Mouse (Mus musculus) liver, embryonic 16.5 days (tissue): ENCODE results near the gene Ano3. TPM values are rescaled to one million over a fixed set of nuclear protein-coding genes. Genes with fewer than 3 reads are reported as not detected.

Source experiments
- ATAC-seq: fragments of 200-750 bp; cut with Nextera tagmentation; 2 replicates; pipeline ENCODE4 v1.8.0; 2017; ENCODE audit warnings: low read depth, mild to moderate bottlenecking, moderate number of reproducible peaks, moderate library complexity
- H3K27ac ChIP-seq: fragments of 300-500 bp; sonication (generic); 2 replicates; pipeline ENCODE4 v1.5.1; 2014; ENCODE audit warnings: mild to moderate bottlenecking, low read length
- H3K27me3 ChIP-seq: fragments of 300-500 bp; sonication (generic); 2 replicates; pipeline ENCODE4 v1.6.1; 2014; ENCODE audit warnings: low read depth, low read length, mixed read lengths; ENCODE audit not compliant: control insufficient read depth, insufficient read depth
- H3K36me3 ChIP-seq: fragments of 300-500 bp; sonication (generic); 2 replicates; pipeline ENCODE4 v1.6.1; 2014; ENCODE audit warnings: mild to moderate bottlenecking; ENCODE audit not compliant: control insufficient read depth, insufficient read depth
- H3K4me1 ChIP-seq: fragments of 300-500 bp; sonication (generic); 2 replicates; pipeline ENCODE4 v1.6.1; 2014; ENCODE audit warnings: low read depth, low read length, mixed read lengths; ENCODE audit not compliant: control insufficient read depth
- H3K4me2 ChIP-seq: fragments of 300-500 bp; sonication (generic); 2 replicates; pipeline ENCODE4 v1.6.1; 2014; ENCODE audit warnings: low read depth, low read length, mixed read lengths
- H3K4me3 ChIP-seq: fragments of 300-500 bp; sonication (generic); 2 replicates; pipeline ENCODE4 v1.5.1; 2014; ENCODE audit warnings: low read depth, mild to moderate bottlenecking, low read length
- H3K9ac ChIP-seq: fragments of 300-500 bp; sonication (generic); 2 replicates; pipeline ENCODE4 v1.6.1; 2014; ENCODE audit warnings: low read depth, low read length
- H3K9me3 ChIP-seq: fragments of 300-500 bp; sonication (generic); replicated peaks from 2 replicates; pipeline ENCODE4 v1.6.1; 2016; ENCODE audit warnings: low read length; ENCODE audit not compliant: control insufficient read depth
- WGBS: fragments of 180-500 bp; shearing (Covaris S2); extraction: QIAGEN DNeasy Blood & Tissue Kit; methylation state at CpG from one replicate; pipeline ENCODE4 v1.1.7; 2014; ENCODE audit not compliant: insufficient replicate concordance; 5-methylcytosine and 5-hydroxymethylcytosine counted together
- polyA plus RNA-seq: library from polyadenylated mRNA; unstranded; fragments of >200 nt; fragmentation: Nextera tagmentation; extraction: Ambion mirVana; gene quantifications from 2 replicates; pipeline ENCODE4 v1.2.1, GENCODE M21; 2015

Ano3 gene
- polyA plus RNA-seq, 1 experiment from 2014 or later = not detected

GRCm38 (mm10) chr2:110710055-110710720, 240.5 kb downstream of the Ano3 start:
- Histone ChIP-seq H3K9ac (no peak overlapping the region), H3K4me2 (no peak overlapping the region), H3K4me3 (no peak overlapping the region), H3K9me3 (no peaks in the 10 kb centered on the region), H3K36me3 (no peaks in the 10 kb centered on the region), H3K27ac (no peak overlapping the region), H3K27me3 (no peaks in the 10 kb centered on the region), H3K4me1 (no peaks in the 10 kb centered on the region)
- no peak for ATAC-seq
- 58% methylated on average over 10 of the region's 10 CpGs for WGBS

GRCm38 (mm10) chr2:110709436-110709835, 241.3 kb downstream of the Ano3 start:
- no peaks in the 10 kb centered on the region for H3K27me3 ChIP-seq
- WGBS = 78% methylated on average over 3 of the region's 3 CpGs
- H3K27ac ChIP-seq = no peak overlapping the region
- no peaks in the 10 kb centered on the region for H3K9me3 ChIP-seq
- no peak overlapping the region for H3K4me2 ChIP-seq
- no peak for ATAC-seq
- H3K4me1 ChIP-seq = no peaks in the 10 kb centered on the region
- no peak overlapping the region for H3K4me3 ChIP-seq
- no peak overlapping the region for H3K9ac ChIP-seq
- H3K36me3 ChIP-seq = no peaks in the 10 kb centered on the region

- Histone ChIP-seq H3K9ac (no peak overlapping the region), H3K4me2 (no peak overlapping the region), H3K4me1 (no peaks in the 10 kb centered on the region), H3K27me3 (no peaks in the 10 kb centered on the region), H3K27ac (no peak overlapping the region), H3K4me3 (no peak overlapping the region), H3K9me3 (no peaks in the 10 kb centered on the region), H3K36me3 (no peaks in the 10 kb centered on the region)
- 64% methylated on average over 2 of the region's 2 CpGs for WGBS
- no peak for ATAC-seq
Measured at GRCm38 (mm10) chr2:110671071-110671624, 279.6 kb downstream of the Ano3 start.

- ATAC-seq = no peak
- 33% methylated on average over 4 of the region's 4 CpGs for WGBS
- no peak overlapping the region for H3K4me2 ChIP-seq
Measured at GRCm38 (mm10) chr2:110663329-110663728, 287.4 kb downstream of the Ano3 start.

GRCm38 (mm10) chr2:110644846-110645245, 305.9 kb downstream of the Ano3 start:
- no peak overlapping the region for H3K4me3 ChIP-seq
- H3K9ac ChIP-seq = no peak overlapping the region
- ATAC-seq = no peak

More at GRCm38 (mm10) chr2:110663329-110663728, 287.4 kb downstream of the Ano3 start:
- no peaks in the 10 kb centered on the region for H3K36me3 ChIP-seq
- H3K9ac ChIP-seq = no peak overlapping the region
- H3K27me3 ChIP-seq = no peaks in the 10 kb centered on the region
- no peak overlapping the region for H3K27ac ChIP-seq
- no peak overlapping the region for H3K4me3 ChIP-seq
- H3K4me1 ChIP-seq = no peaks in the 10 kb centered on the region
- H3K9me3 ChIP-seq = no peaks in the 10 kb centered on the region

GRCm38 (mm10) chr2:110644358-110644757, 306.4 kb downstream of the Ano3 start:
- no peaks in the 10 kb centered on the region for H3K9me3 ChIP-seq
- no peak overlapping the region for H3K27ac ChIP-seq
- no peak overlapping the region for H3K9ac ChIP-seq
- H3K4me2 ChIP-seq = no peak overlapping the region
- no peak overlapping the region for H3K4me3 ChIP-seq
- ATAC-seq = no peak
- H3K27me3 ChIP-seq = no peaks in the 10 kb centered on the region
- 56% methylated on average over 1 of the region's 1 CpGs for WGBS
- no peaks in the 10 kb centered on the region for H3K4me1 ChIP-seq
- H3K36me3 ChIP-seq = no peaks in the 10 kb centered on the region

More at GRCm38 (mm10) chr2:110644846-110645245, 305.9 kb downstream of the Ano3 start:
- H3K27ac ChIP-seq = no peak overlapping the region
- no peaks in the 10 kb centered on the region for H3K27me3 ChIP-seq
- no peak overlapping the region for H3K4me2 ChIP-seq
- no peaks in the 10 kb centered on the region for H3K9me3 ChIP-seq
- no peaks in the 10 kb centered on the region for H3K4me1 ChIP-seq
- no peaks in the 10 kb centered on the region for H3K36me3 ChIP-seq

Other genes starting within 250 kb of the Ano3 start
- gene Muc15, start 229.6 kb downstream of the Ano3 start, polyA plus RNA-seq = not detected in 2 replicates
- gene Gm13941, start 155.1 kb upstream of the Ano3 start, polyA plus RNA-seq = not detected in 2 replicates
- not detected in 2 replicates for gene Gm15130, start 202.0 kb upstream of the Ano3 start, polyA plus RNA-seq